Mouse (Mus musculus): ENCODE measurements around the gene Zfp385b.

The Zfp385b gene

DNA sequence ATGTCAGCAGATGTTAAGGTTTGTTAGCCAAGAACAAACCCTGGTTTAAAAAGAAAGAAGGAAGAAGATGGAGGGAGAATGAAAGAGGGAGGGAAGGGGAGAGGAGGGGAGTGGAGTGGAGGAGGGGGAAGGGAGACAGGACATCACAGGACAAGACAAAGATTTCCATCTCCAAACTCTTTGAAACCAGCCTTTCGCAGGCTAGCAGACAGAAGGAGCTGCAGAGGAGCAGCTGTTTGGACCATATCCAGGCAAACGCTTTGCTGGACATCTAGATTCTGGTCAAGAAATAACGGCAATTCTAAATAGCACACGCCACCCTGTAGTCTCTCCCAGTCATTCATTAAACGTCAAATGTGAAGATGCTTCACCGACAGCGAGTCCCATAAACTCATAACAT is 38.0 kb downstream of the Zfp385b start:
- no peak for DNase-seq

DNA sequence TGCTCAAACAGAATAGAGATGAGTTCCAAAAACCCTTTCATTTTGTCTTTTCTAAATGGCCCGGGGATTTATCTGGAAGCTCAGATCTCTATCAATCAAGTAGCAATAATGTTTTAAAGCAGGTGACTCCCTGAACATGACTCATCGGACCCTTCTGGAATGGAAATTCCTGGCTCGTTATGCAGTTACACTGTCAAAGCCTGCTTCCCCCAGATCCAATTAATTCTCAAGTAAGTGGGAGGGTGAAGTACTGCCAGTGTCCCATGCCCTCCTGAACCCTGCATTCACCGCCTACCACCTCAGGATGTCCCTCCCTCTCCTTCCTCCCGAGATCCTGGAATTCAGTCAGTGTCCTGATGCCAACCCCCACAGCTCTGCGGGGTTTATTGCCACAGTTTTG is 41.7 kb downstream of the Zfp385b start:
- DNase-seq: no peak

- no peak for DNase-seq
These were observed 42.3 kb downstream of the Zfp385b start for GRCm38 (mm10) chr2:77777047-77777686.

DNA sequence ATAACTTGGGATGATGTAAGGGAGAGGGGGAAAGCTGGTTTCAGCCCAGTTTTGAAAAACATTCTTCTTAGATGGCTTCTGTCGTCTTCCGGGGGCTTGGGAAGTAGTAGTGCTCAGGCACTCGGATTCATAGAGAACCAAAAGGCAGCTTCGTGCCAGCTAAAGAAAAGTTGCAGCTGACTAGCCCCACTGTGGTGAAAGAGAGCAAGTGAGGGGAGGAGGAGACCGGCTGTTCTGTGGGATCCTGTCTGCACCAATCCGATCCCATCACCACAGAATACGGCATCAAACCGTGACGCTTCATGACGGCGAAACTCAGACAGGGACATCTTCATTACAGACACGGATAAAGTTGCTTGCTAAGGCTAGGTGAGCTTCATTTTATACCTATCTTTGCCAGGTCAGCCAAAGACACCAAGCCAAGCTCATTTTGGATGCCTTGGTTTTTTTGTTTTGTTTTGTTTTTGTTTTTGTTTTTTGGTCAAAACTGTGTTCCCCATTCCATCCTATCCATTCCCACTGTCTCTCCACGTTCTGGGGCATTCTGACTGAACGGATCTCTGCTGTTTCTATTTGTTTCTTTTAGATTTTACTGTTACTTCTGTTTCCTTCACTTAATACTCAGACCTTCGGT is 44.1 kb downstream of the Zfp385b start:
- no peak for DNase-seq

DNA sequence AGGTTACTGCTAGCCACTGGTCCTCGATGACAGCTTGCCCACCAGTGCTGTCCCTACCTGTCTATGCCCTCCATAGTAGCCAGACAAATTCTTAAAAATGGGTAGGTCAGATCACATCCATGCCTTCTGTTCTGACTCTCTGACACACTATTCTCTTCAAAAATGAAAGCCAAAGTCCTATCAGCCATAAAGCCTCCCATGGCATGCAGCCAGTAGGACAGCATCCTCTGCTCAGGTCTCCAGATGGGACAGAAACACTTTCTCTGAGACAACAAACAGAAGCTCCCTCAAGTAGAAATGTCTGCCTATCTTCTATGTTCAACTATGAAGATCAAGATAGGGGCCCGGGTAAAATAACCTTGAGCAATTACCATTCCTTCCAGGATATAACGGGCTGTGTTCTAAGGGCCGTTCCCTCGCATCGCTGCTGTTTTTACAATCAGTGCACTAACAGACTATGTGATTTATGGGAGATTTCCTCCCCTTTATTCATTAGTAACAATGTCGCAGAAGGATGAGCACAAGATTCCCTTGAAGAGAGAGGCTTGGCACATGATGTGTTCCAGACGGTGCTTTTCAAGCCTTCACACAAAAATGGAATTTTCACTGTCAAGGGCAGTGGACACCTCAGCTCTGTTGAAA is 49.3 kb downstream of the Zfp385b start:
- no peak for DNase-seq

DNA sequence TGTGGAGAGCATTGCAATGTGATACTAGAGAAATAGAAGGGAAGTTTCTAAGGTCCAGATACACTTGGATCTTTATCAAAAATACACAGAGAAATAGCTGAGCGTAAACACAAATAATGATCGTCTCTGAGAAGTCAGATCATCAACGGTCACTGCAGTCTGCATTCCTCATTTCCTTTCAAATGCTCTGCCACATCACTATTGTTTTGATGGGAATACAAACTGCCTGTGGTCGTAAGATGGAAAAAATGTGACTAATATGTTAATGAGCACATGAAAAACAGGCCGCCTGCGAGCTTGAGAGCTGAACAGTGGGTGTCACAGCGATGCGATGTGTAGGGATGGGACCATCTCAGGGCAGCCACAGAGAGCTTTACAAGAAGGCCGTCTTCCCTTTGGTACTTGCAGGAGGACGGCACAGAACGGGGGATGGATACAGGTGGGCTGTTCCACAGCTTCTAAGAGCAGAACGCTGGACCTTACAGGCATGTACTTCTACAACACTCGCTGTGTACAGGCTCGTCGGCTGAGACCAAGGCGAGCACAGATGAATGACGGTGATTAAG is 51.0 kb downstream of the Zfp385b start:
- no peak for DNase-seq

- DNase-seq: no peak
These were observed 57.5 kb downstream of the Zfp385b start for GRCm38 (mm10) chr2:77761967-77762366.

- DNase-seq: no peak
These were observed 60.9 kb downstream of the Zfp385b start for GRCm38 (mm10) chr2:77758403-77759071.

GRCm38 (mm10) chr2:77752491-77752890 is 66.9 kb downstream of the Zfp385b start:
- no peak for DNase-seq

GRCm38 (mm10) chr2:77749631-77750030 is 69.8 kb downstream of the Zfp385b start:
- DNase-seq: no peak

- no peak for DNase-seq
These were observed 73.0 kb downstream of the Zfp385b start for GRCm38 (mm10) chr2:77746417-77746816.

GRCm38 (mm10) chr2:77745246-77745645 is 74.2 kb downstream of the Zfp385b start:
- DNase-seq: no peak

- no peak for DNase-seq
These were observed 77.1 kb downstream of the Zfp385b start for GRCm38 (mm10) chr2:77742359-77742758.

DNA sequence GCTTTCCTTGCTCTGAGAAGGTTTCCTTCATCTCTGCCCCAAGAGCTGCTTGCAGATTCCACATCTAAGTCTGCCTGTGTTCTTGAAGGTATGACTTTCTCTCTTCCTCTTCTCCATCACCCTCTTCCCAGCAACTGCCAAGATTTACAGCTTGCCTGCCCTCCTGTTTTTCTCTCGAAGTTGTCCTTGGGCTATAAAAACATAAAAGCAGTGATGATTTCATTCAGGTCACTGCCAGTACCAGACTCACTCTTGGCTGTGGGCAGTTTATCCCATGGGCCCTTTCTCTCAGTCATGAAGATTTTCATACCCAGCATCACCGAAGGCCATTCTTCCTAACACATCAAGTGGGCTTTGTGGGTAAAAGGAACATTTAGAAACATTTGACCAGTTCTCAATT is 89.2 kb downstream of the Zfp385b start:
- DNase-seq: no peak

DNA sequence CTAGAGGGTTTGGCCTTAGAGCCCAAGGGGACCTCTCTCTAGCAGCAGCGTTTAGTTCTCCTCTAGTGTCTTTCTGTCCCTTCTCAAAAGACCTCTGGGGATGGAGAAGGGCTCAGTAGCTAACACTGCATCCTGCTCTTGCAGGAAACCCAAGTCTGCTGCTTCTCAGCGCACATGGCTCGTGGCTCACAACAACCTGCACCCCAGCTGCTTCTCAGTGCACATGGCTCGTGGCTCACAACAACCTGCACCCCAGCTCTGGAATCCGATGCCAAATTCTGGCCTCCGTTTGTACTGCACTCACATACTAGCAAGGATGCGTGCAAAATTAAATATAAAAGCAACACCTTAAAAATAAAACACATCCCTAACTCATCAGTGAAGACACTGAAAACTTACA is 92.6 kb downstream of the Zfp385b start:
- DNase-seq: no peak

GRCm38 (mm10) chr2:77720806-77721205 is 98.6 kb downstream of the Zfp385b start:
- no peak for DNase-seq

- DNase-seq: no peak
These were observed 103.1 kb downstream of the Zfp385b start for GRCm38 (mm10) chr2:77716367-77716766.

- no peak for DNase-seq
These were observed 105.6 kb downstream of the Zfp385b start for GRCm38 (mm10) chr2:77713886-77714285.

DNA sequence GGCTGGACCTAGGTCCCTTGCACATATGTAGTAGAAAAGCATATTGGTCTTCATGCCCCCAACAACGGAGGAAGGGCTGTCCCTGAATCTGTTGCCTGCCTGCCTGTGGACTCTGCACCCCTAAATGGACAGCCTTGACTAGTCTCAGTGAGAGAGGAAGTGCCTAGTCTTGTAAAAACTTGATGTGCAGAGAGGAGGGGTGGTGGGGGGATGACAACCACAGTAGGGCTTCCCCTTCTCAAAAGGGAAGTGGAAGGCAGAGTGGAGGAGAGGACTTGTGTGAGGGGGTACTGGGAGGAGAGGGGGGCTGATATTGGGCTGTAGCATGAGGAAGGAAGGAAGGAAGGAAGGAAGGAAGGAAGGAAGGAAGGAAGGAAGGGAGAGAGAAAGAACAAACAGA is 107.7 kb downstream of the Zfp385b start:
- no peak for DNase-seq

- DNase-seq: no peak
These were observed 110.1 kb downstream of the Zfp385b start for GRCm38 (mm10) chr2:77709206-77709794.

DNA sequence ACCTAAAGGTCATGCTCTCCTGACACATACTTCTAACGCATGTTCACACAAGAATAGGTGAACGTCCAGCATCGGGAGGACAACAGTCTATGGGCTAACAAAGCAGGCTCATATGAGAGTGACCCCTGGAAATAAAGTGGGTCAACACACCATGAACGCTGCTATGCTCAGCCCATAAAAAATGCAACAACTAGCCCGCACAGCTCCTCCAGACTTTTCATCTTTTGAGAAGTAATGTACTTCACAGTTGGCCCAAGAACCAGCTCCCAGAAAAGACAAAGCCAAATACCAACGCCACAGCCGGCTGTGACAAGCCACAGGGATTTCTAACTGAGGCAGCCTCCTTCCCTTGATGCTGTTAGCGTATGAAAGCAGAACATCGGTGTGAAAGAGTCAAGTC is 112.3 kb downstream of the Zfp385b start:
- no peak for DNase-seq

DNA sequence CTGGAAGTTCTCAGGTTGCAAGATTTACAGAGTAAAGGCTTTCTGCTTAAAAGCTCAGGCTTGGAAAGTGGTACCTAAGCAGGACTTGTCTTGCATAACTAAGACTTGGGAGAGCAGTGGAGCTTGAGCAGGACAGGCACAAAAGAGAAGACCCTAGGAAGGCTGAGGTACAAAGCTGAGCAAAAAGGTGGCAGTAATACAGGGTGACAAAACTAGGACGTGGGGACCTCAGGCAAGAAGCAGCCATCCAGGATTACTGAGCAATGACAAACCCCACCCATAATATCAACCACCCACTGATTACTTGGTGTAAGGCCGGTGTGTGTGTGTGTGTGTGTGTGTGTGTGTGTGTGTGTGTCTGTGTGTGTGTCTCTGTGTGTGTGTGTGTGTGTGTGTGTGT is 114.0 kb downstream of the Zfp385b start:
- no peak for DNase-seq

DNA sequence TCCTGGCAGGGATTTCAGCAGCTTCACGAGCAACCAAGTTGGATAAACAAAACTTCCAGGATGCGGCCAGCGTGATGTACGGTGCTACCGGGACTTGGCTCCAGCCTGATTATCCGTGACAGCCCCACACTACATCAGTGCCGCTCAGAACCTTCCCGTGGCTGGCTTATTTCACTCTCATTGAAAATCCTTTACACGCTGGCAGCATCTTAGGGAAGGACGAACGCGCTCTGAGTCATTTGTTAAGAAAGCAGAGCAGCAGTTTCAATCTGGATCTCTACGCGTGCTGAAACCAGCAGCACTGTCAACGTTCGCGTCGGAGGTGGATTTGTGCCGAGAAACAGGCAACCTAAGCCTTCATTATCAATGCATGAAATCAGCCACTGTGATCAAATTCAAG is 116.4 kb downstream of the Zfp385b start:
- DNase-seq: no peak
